Mouse (Mus musculus) spleen, adult 2 months (tissue): ENCODE measurements around the gene Mapk3.

Source experiments
- CTCF ChIP-seq: fragments of 200-500 bp; IDR thresholded peaks from 2 replicates; pipeline ENCODE4 v1.5.1; 2011; ENCODE audit warnings: mild to moderate bottlenecking, inconsistent platforms; ENCODE audit not compliant: insufficient read depth, insufficient read length, insufficient replicate concordance; ENCODE audit errors: extremely low read depth
- POLR2A ChIP-seq: fragments of 200-500 bp; IDR thresholded peaks from 2 replicates; pipeline ENCODE4 v1.6.1; 2011; ENCODE audit warnings: low read depth, low read length, inconsistent platforms

DNA sequence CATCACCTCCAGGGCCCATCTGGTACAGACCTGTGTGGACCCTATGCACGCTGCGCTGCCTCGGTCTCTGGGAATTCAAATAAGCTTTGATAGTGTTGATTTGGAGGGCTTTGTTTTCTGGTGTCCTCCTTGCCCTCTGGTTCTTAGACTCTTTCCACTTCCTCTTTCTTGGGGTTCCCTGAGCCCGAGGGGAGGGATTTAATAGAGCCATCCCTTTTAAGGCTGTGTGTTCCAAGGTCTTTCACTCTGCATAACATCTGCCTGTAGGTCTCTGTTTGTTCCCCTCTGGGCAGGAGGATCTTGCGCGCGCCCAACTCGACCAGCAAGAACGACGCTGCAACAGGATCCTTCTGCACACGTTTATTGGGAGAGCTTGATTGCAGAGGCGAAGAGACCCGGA, 37.8 kb upstream of the Mapk3 start:
- TF ChIP-seq CTCF (no peak), POLR2A (no peak)
